Mouse (Mus musculus) liver, postnatal 0 days (tissue): ENCODE results near the gene Cdk17.

Experiments used
- CTCF ChIP-seq: sonication (generic); IDR thresholded peaks from 2 replicates; pipeline ENCODE4 v1.5.1; 2016; ENCODE audit warnings: antibody characterized with exemption, low read depth
- EP300 ChIP-seq: IDR thresholded peaks from 2 replicates; pipeline ENCODE4 v1.6.1; 2016; ENCODE audit warnings: antibody characterized with exemption, low read depth, mild to moderate bottlenecking

GRCm38 (mm10) chr10:93113968-93114367 is 46.7 kb upstream of the Cdk17 start:
- TF ChIP-seq CTCF (no peak), EP300 (no peak)
